Mouse (Mus musculus) ES-Bruce4 (cell line): ENCODE results near the gene Kirrel3.

Experiments used
- CTCF ChIP-seq: IDR thresholded peaks from one replicate; pipeline ENCODE4 v1.8.1; 2011; ENCODE audit warnings: low read depth, low read length
- EP300 ChIP-seq: IDR thresholded peaks from 2 replicates; pipeline ENCODE4 v1.6.1; 2011; ENCODE audit warnings: low read depth, low read length; ENCODE audit not compliant: insufficient read depth
- POLR2A ChIP-seq: IDR thresholded peaks from one replicate; pipeline ENCODE4 v1.8.1; 2011; ENCODE audit warnings: low read length; ENCODE audit not compliant: insufficient read depth

DNA sequence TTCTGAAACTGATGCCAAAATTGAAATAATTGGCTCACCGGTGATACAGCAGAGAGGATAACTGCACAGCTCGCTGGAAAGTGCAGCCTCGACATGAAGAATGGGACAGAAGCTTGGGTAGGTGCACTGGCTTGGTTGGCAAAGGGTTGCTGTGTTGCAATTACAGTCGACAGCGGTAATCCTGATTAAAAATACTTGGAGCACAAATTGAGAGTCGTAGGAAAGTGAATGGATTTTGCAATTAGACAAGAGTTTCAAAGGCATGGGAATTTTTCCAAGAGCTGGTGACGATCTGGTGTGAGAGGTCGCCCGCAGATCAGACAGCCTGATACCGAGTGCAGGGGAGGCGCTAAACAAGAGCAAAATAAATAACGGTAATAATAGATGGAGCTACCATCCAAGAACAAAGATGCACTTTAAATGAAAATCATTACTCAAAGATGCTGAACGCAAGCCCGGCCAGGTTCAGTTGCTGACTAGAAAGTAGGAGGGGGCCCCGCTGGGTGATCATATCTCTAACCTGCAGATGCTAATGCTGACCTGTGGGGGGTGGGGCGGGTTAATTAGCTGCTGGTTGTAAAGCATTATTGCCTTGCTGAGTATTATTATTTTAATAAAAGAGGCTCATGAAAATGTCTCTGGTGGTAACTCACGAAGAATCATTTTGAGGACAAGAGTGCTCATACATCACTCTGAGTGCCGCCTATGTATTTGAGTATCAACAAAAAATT is 338.8 kb downstream of the Kirrel3 start:
- no peak for TF ChIP-seq CTCF
- no peak for TF ChIP-seq POLR2A
- TF ChIP-seq EP300: no peak
